Comparison of ENCODE assay signal across 9 mouse cellular contexts in genomic region chr7:73596866-73597840, GRCm38 (mm10). TPM values are rescaled to one million over a fixed set of nuclear protein-coding genes. Genes with fewer than 3 reads are reported as not detected.
DNase-seq lines count a peak whose midpoint lies in the region; ATAC-seq and TF ChIP-seq lines count a peak whose summit lies in the region.
"Had no signal": no experiment of that assay in that cellular context is flagged by ENCODE, and none has a peak within 500 bp of the region (broad histone marks: within the 10 kb centered on the region; RNA-seq: fewer than 3 reads in every experiment).

No protein-coding gene starts in this region.

- no peaks in the 10 kb centered on the region for H3K36me3 ChIP-seq in heart, embryonic 16.5 days (ENCODE audit: control insufficient read depth, insufficient read depth)
- H3K36me3 ChIP-seq in CH12.LX (replicated peaks in 1 of 2; ENCODE audit: control insufficient read depth in 1 of 2, insufficient read depth in 1 of 2, low read length in 1 of 2), result no peaks in the 10 kb centered on the region
- no peaks in the 10 kb centered on the region for H3K36me3 ChIP-seq in forebrain, embryonic 13.5 days (ENCODE audit: poor library complexity, severe bottlenecking)
- H3K36me3 ChIP-seq in liver, embryonic 15.5 days (replicated peaks), result no peaks in the 10 kb centered on the region

- peak overlapping the region; percentile 99 for H3K27ac ChIP-seq in heart, embryonic 16.5 days (ENCODE audit: low read length)
- H3K27ac ChIP-seq in CH12.LX (ENCODE audit: insufficient read depth, low read depth), result peak overlapping the region; percentile 98
- H3K27ac ChIP-seq in forebrain, embryonic 13.5 days, result peak overlapping the region; percentile 96; the same call in 1 of the 2 replicates
- peak overlapping the region; percentile 82; the same call in 1 of the 2 replicates for H3K27ac ChIP-seq in liver, embryonic 15.5 days (replicated peaks)

- H3K4me1 ChIP-seq in heart, embryonic 16.5 days (ENCODE audit: control insufficient read depth, insufficient read depth, low read length), result peaks cover 29% of the 10 kb centered on the region
- peaks cover 18 to 43% of the 10 kb centered on the region in 2 experiments for H3K4me1 ChIP-seq in CH12.LX (ENCODE audit: control insufficient read depth in 1 of 2, insufficient read depth in 2 of 2)
- peaks cover 42% of the 10 kb centered on the region for H3K4me1 ChIP-seq in forebrain, embryonic 13.5 days
- peaks cover 79% of the 10 kb centered on the region for H3K4me1 ChIP-seq in liver, embryonic 15.5 days (replicated peaks)

- in situ Hi-C loops in CH12.LX (cut with MboI; ENCODE audit: low pct_ligation_motif_present, low pct_unique_long_range_greater_than_20kb, low sequenced_read_pairs), result no loop called here

- 57% methylated on average over 11 of the region's 11 CpGs for WGBS in heart, embryonic 16.5 days
- 51% methylated on average over 11 of the region's 11 CpGs for WGBS in forebrain, embryonic 13.5 days
- 57% methylated on average over 11 of the region's 11 CpGs for WGBS in liver, embryonic 15.5 days (ENCODE audit: insufficient replicate concordance)

- peaks cover 5% of the 10 kb centered on the region; the same call in 1 of the 2 replicates for H3K9me3 ChIP-seq in heart, embryonic 16.5 days (replicated peaks; ENCODE audit: control insufficient read depth, low read length)
- no peaks in the 10 kb centered on the region for H3K9me3 ChIP-seq in CH12.LX (replicated peaks; ENCODE audit: low read length)
- H3K9me3 ChIP-seq in forebrain, embryonic 13.5 days (replicated peaks), result no peaks in the 10 kb centered on the region
- H3K9me3 ChIP-seq in liver, embryonic 15.5 days (replicated peaks), result no peaks in the 10 kb centered on the region

- no peak for TF ChIP-seq POLR2A in CH12.LX (IDR thresholded peaks at IDR 0.05; ENCODE audit: low read depth, low read length)

- DNase-seq in heart, adult 18-20 months, result no peak
- no peak for DNase-seq in CH12.LX (ENCODE audit: extremely low read depth)
- no peak for DNase-seq in ovary, adult 18-20 months (ENCODE audit: low spot score)
- no peak for DNase-seq in adrenal gland, adult 18-20 months (ENCODE audit: low spot score in 2 of 2)
- no peak for DNase-seq in left cerebral cortex, adult 11 months (ENCODE audit: low spot score)
- DNase-seq: left cerebral cortex, postnatal 4 days had no signal

- peak overlapping the region; percentile 75; the same call in 1 of the 2 replicates for H3K4me2 ChIP-seq in heart, embryonic 16.5 days (ENCODE audit: low read depth, low read length)
- H3K4me2 ChIP-seq in CH12.LX (ENCODE audit: insufficient read depth, low read depth, poor library complexity, severe bottlenecking), result peak overlapping the region; percentile 82
- no peak overlapping the region for H3K4me2 ChIP-seq in forebrain, embryonic 13.5 days
- H3K4me2 ChIP-seq in liver, embryonic 15.5 days, result 0 out of 2 replicates have a peak overlapping the region, but pooled peaks have one; percentile 74

- peak overlapping the region; percentile 75; the same call in 1 of the 2 replicates for H3K9ac ChIP-seq in heart, embryonic 16.5 days (ENCODE audit: low read length)
- H3K9ac ChIP-seq in CH12.LX (ENCODE audit: insufficient read depth, low read depth), result peak overlapping the region; percentile 81
- H3K9ac ChIP-seq in forebrain, embryonic 13.5 days, result no peak overlapping the region
- no peak overlapping the region for H3K9ac ChIP-seq in liver, embryonic 15.5 days

- dilution Hi-C loops in CH12.LX (cut with MboI; ENCODE audit: extremely low pct_ligation_motif_present, extremely low pct_unique_long_range_greater_than_20kb, low sequenced_read_pairs), result no loop called here

- no peaks in the 10 kb centered on the region for H3K27me3 ChIP-seq in heart, embryonic 16.5 days (ENCODE audit: control insufficient read depth, insufficient read depth, low read length)
- H3K27me3 ChIP-seq in CH12.LX (replicated peaks), result no peaks in the 10 kb centered on the region
- H3K27me3 ChIP-seq in forebrain, embryonic 13.5 days, result no peaks in the 10 kb centered on the region
- H3K27me3 ChIP-seq in liver, embryonic 15.5 days, result no peaks in the 10 kb centered on the region

- no peak for TF ChIP-seq CTCF in CH12.LX (conservative IDR thresholded peaks at IDR 0.05 in 1 of 2, IDR thresholded peaks at IDR 0.05 in 1 of 2; ENCODE audit: low read depth in 2 of 2, low read length in 2 of 2)

- no peak for ATAC-seq in heart, embryonic 16.5 days (replicated peaks; ENCODE audit: extremely low read depth, insufficient read depth, low FRiP score)
- ATAC-seq in forebrain, embryonic 13.5 days, result no peak
- ATAC-seq in liver, embryonic 15.5 days (ENCODE audit: insufficient read depth), result no peak

- H3K79me2 ChIP-seq in CH12.LX (replicated peaks; ENCODE audit: control insufficient read depth, extremely low read depth, insufficient read depth, poor library complexity, severe bottlenecking), result no peaks in the 10 kb centered on the region

- TF ChIP-seq RAD21 in CH12.LX (IDR thresholded peaks at IDR 0.05; ENCODE audit: low read depth, low read length), result no peak

- no peak for TF ChIP-seq EP300 in CH12.LX (IDR thresholded peaks at IDR 0.05; ENCODE audit: low read length)

- H3K4me3 ChIP-seq in heart, embryonic 16.5 days (ENCODE audit: low read length), result no peak overlapping the region
- no peak overlapping the region for H3K4me3 ChIP-seq in CH12.LX (replicated peaks in 1 of 3; ENCODE audit: low read depth in 2 of 3, low read length in 2 of 3, poor library complexity in 1 of 3)
- H3K4me3 ChIP-seq in forebrain, embryonic 13.5 days, result no peak overlapping the region
- no peak overlapping the region for H3K4me3 ChIP-seq in liver, embryonic 15.5 days (replicated peaks)

TF ChIP-seq in CH12.LX, 34 proteins besides CTCF, POLR2A, EP300 and RAD21:
- TF ChIP-seq UBTF (IDR thresholded peaks at IDR 0.05; ENCODE audit: low read depth, low read length), result no peak
- no peak for TF ChIP-seq BHLHE40 (IDR thresholded peaks at IDR 0.05; ENCODE audit: low read depth, low read length)

RNA-seq across cellular contexts. Expression of gene Chd2, which starts 55.5 kb away (rescaled TPM):
- 33.1 and 36.5 TPM in 2 replicates for polyA plus RNA-seq in heart, embryonic 16.5 days (2015; fragmentation: Nextera tagmentation; extraction: Ambion mirVana)
- 10 to 100 TPM; 28.2 to 38.8 TPM for total RNA-seq in heart, adult 18-20 months (2021)
- total RNA-seq in CH12.LX (2012; rRNA removed) (21.4 and 30.9 TPM in 2 replicates), CH12.LX (2014; rRNA removed) (18.2 and 23.2 TPM in 2 replicates)
- polyA plus RNA-seq in CH12.LX (2012; ENCODE audit: insufficient read length, low read depth), result 39.3 and 42.8 TPM in 2 replicates
- 62.8 TPM in 2 replicates for polyA plus RNA-seq in forebrain, embryonic 13.5 days (2015; fragmentation: Nextera tagmentation; extraction: Ambion mirVana)
- polyA plus RNA-seq in liver, embryonic 15.5 days (2015; fragmentation: Nextera tagmentation; extraction: Ambion mirVana), result 20.1 and 22.1 TPM in 2 replicates
- total RNA-seq in adrenal gland, adult 18-20 months (2021), result 10 to 100 TPM; 35.5 to 35.8 TPM

Comparison
In these comparisons a context has a peak if more than half of its experiments do, and no peak if none do; other contexts are left out.
1. H3K9ac ChIP-seq: peak in heart, embryonic 16.5 days (single experiment) and CH12.LX (single experiment); none in forebrain, embryonic 13.5 days (single experiment) and liver, embryonic 15.5 days (single experiment).
2. Peak in every context shown above with its lines, with median percentiles within 50 percentile points of each other: H3K27ac ChIP-seq.